Mouse (Mus musculus): Measurements from ENCODE around the gene Dpf2. TPM values are rescaled to one million over a fixed set of nuclear protein-coding genes. Genes with fewer than 3 reads are reported as not detected.

The Dpf2 gene
- polyA plus RNA-seq, 1 experiment = 71.5 TPM

- peak; percentile 100 for DNase-seq
- Histone ChIP-seq H3K4me1 (ENCODE audit: control insufficient read depth, insufficient read depth, low read length) (peaks cover 22% of the 10 kb centered on the region), H3K27me3 (replicated peaks; ENCODE audit: control insufficient read depth, insufficient read depth, low read length) (no peaks in the 10 kb centered on the region), H3K27ac (ENCODE audit: insufficient read depth, low read depth, low read length) (peak overlapping the region; percentile 85), H3K36me3 (ENCODE audit: control insufficient read depth, insufficient read depth, low read length) (no peaks in the 10 kb centered on the region; the same call in 1 of the 2 replicates), H3K4me3 (ENCODE audit: insufficient read depth, low read depth, low read length) (peak overlapping the region; percentile 82)
- WGBS = under 1% methylated on average over 59 of the region's 59 CpGs
- TF ChIP-seq POLR2A (IDR thresholded peaks at IDR 0.05; ENCODE audit: low read depth, low read length) (peak; percentile 89), CTCF (conservative IDR thresholded peaks at IDR 0.05; ENCODE audit: insufficient read depth, insufficient read length, low read depth, low read length) (no peak)
Observed at GRCm38 (mm10) chr19:5912103-5913006, 455 bp downstream of the Dpf2 start.

GRCm38 (mm10) chr19:5911430-5912102, 1.2 kb downstream of the Dpf2 start:
- 3% methylated on average over 14 of the region's 14 CpGs for WGBS
- DNase-seq = no peak
- H3K27ac ChIP-seq (ENCODE audit: insufficient read depth, low read depth, low read length) = peak overlapping the region; percentile 74
- TF ChIP-seq POLR2A (IDR thresholded peaks at IDR 0.05; ENCODE audit: low read depth, low read length) (no peak), CTCF (conservative IDR thresholded peaks at IDR 0.05; ENCODE audit: insufficient read depth, insufficient read length, low read depth, low read length) (no peak)
- H3K4me1 ChIP-seq (ENCODE audit: control insufficient read depth, insufficient read depth, low read length) = peaks cover 22% of the 10 kb centered on the region
- H3K4me3 ChIP-seq (ENCODE audit: insufficient read depth, low read depth, low read length) = peak overlapping the region; percentile 82
- H3K36me3 ChIP-seq (ENCODE audit: control insufficient read depth, insufficient read depth, low read length) = 0 out of 2 replicates have a peak, but pooled peaks cover under 1% of the 10 kb centered on the region
- H3K27me3 ChIP-seq (replicated peaks; ENCODE audit: control insufficient read depth, insufficient read depth, low read length) = no peaks in the 10 kb centered on the region

GRCm38 (mm10) chr19:5910221-5910620, 2.6 kb downstream of the Dpf2 start:
- H3K4me1 ChIP-seq (ENCODE audit: control insufficient read depth, insufficient read depth, low read length) = peaks cover 22% of the 10 kb centered on the region
- H3K4me3 ChIP-seq (ENCODE audit: insufficient read depth, low read depth, low read length) = no peak overlapping the region; the same call in 1 of the 2 replicates
- H3K36me3 ChIP-seq (ENCODE audit: control insufficient read depth, insufficient read depth, low read length) = 0 out of 2 replicates have a peak, but pooled peaks cover 3% of the 10 kb centered on the region
- H3K27ac ChIP-seq (ENCODE audit: insufficient read depth, low read depth, low read length) = peak overlapping the region; percentile 24
- H3K27me3 ChIP-seq (replicated peaks; ENCODE audit: control insufficient read depth, insufficient read depth, low read length) = no peaks in the 10 kb centered on the region
- no peak for DNase-seq
- 23% methylated on average over 6 of the region's 6 CpGs for WGBS
- no peak for TF ChIP-seq POLR2A (IDR thresholded peaks at IDR 0.05; ENCODE audit: low read depth, low read length)
- TF ChIP-seq CTCF (conservative IDR thresholded peaks at IDR 0.05; ENCODE audit: insufficient read depth, insufficient read length, low read depth, low read length) = peak; percentile 28; the same call in 1 of the 2 replicates

DNA sequence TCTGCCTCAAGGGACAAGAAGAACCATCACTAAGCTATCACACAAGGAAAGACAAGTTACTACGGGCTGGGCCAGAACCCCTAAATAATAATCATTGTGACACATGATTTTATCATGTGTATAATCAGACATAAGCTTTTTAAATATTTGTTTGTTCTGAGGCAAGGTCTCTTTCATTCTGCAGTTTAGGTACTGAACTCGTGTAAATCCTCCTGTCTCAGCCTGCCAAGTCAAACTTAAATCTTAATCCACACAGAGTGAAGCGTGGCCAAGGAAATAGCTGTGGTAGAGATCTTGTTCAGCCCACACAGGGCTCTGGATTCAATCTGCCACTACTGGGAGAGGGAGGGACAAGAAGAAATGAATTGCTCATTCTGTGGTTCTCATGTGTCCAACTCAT, 5.5 kb downstream of the Dpf2 start:
- peaks cover 13% of the 10 kb centered on the region for H3K4me1 ChIP-seq (ENCODE audit: control insufficient read depth, insufficient read depth, low read length)
- no peaks in the 10 kb centered on the region for H3K27me3 ChIP-seq (replicated peaks; ENCODE audit: control insufficient read depth, insufficient read depth, low read length)
- H3K36me3 ChIP-seq (ENCODE audit: control insufficient read depth, insufficient read depth, low read length) = peaks cover 13% of the 10 kb centered on the region
- no peak for TF ChIP-seq CTCF (conservative IDR thresholded peaks at IDR 0.05; ENCODE audit: insufficient read depth, insufficient read length, low read depth, low read length)
- no peak for TF ChIP-seq POLR2A (IDR thresholded peaks at IDR 0.05; ENCODE audit: low read depth, low read length)
- H3K4me3 ChIP-seq (ENCODE audit: insufficient read depth, low read depth, low read length) = no peak overlapping the region
- WGBS = 75% methylated on average over 3 of the region's 3 CpGs
- H3K27ac ChIP-seq (ENCODE audit: insufficient read depth, low read depth, low read length) = no peak overlapping the region
- no peak for DNase-seq

DNA sequence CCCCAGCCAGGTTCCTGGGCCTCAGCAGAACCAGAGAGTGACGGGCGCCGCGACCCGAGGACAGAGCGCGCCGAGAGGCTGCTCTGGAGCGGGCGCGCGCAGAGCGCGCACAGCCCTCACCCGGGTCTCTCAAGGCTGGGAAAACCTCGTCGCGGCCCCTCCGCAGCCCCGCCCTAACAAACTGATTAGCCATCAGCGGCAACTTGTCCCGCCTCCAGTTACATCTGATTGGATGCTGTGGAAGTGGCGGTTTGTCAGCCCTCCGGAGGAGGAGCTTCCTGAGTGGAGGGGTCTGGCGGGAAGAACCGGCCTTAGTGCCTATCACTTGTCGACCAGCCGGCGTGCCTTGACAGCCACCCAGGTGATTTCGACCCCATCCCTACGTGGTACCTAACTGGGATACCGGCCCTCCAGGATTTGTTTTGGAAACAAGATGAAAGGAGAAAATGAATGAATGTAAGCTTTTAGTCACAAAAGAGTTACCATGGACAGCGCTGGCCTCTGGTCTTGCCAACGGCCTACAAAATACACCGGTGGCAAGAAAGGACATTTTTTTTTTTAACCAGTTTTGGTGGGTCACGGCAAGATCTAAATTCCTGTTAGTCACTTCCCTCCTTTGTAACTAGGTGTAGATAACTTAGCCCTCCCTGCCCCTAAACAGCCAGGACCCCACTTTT, 18.7 kb downstream of the Dpf2 start, which contains the start of gene Tigd3:
Tigd3 (minus strand) TSS at position 148 of the 677 bp plus-strand sequence.
- 2% methylated on average over 36 of the region's 36 CpGs for WGBS
- peak; percentile 97 for DNase-seq
- Histone ChIP-seq H3K4me3 (ENCODE audit: insufficient read depth, low read depth, low read length) (peak within 1 kb of the TSS; percentile 57), H3K27me3 (replicated peaks; ENCODE audit: control insufficient read depth, insufficient read depth, low read length) (no peaks in the 10 kb centered on the region), H3K4me1 (ENCODE audit: control insufficient read depth, insufficient read depth, low read length) (peaks cover 2% of the 10 kb centered on the region; the same call in 1 of the 2 replicates), H3K36me3 (ENCODE audit: control insufficient read depth, insufficient read depth, low read length) (no peaks in the 10 kb centered on the region; the same call in 1 of the 2 replicates), H3K27ac (ENCODE audit: insufficient read depth, low read depth, low read length) (no peak within 1 kb of the TSS)
- TF ChIP-seq CTCF (conservative IDR thresholded peaks at IDR 0.05; ENCODE audit: insufficient read depth, insufficient read length, low read depth, low read length) (no peak), POLR2A (IDR thresholded peaks at IDR 0.05; ENCODE audit: low read depth, low read length) (no peak)

DNA sequence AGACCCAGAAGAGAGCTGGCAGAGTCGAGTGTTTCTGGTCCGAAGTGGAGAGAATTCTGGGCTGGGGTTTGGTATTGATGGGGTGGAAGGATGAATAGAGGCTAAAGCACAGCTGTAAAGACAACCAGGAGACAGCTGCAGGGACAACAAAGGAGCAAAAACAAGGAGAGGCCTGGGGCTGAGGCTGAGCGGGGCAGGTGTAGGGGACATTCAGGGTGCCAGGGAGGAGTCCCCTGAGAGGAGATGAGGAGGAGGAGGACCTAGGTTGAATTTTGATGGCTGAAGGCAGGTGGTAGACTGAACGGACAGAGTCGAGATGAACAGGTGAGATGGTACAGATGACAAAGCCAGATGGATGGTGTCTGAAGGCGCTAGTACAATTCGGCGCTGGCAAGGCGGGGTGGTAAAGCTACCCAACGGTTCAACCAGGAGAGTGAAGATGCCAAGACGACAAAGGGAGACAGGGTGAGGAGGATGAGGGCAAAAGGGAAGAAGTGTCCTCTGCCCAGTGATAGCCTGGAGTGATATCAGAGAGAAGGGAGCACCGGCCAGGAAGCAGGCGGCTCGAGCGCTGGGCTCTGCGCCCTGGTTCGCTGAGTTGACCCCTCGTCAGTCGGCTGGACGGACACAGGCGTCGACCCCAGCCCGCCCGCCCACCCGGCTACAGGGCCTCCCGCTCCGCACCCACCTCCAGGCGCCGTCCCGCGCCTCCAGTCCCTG, 19.4 kb downstream of the Dpf2 start:
- Histone ChIP-seq H3K27ac (ENCODE audit: insufficient read depth, low read depth, low read length) (no peak overlapping the region), H3K4me1 (ENCODE audit: control insufficient read depth, insufficient read depth, low read length) (peaks cover 2% of the 10 kb centered on the region; the same call in 1 of the 2 replicates), H3K4me3 (ENCODE audit: insufficient read depth, low read depth, low read length) (peak overlapping the region; percentile 57), H3K36me3 (ENCODE audit: control insufficient read depth, insufficient read depth, low read length) (no peaks in the 10 kb centered on the region; the same call in 1 of the 2 replicates), H3K27me3 (replicated peaks; ENCODE audit: control insufficient read depth, insufficient read depth, low read length) (no peaks in the 10 kb centered on the region)
- DNase-seq = no peak
- 11% methylated on average over 31 of the region's 31 CpGs for WGBS
- no peak for TF ChIP-seq POLR2A (IDR thresholded peaks at IDR 0.05; ENCODE audit: low read depth, low read length)
- no peak for TF ChIP-seq CTCF (conservative IDR thresholded peaks at IDR 0.05; ENCODE audit: insufficient read depth, insufficient read length, low read depth, low read length)
